Mouse (Mus musculus) C2C12 (cell line): ENCODE results near the gene Ss18l1. TPM values are rescaled to one million over a fixed set of nuclear protein-coding genes. Genes with fewer than 3 reads are reported as not detected.

Experiments
- H3K27me3 ChIP-seq: one replicate; pipeline ENCODE4 v1.6.1; 2011; ENCODE audit not compliant: control insufficient read depth, insufficient read depth, insufficient read length
- H3K36me3 ChIP-seq: one replicate; pipeline ENCODE4 v1.6.1; 2011; ENCODE audit not compliant: control insufficient read depth, insufficient read depth
- H3K4me3 ChIP-seq: one replicate; pipeline ENCODE4 v1.5.1; 2011; ENCODE audit warnings: mild to moderate bottlenecking, control low read depth; ENCODE audit not compliant: poor library complexity, insufficient read depth, severe bottlenecking
- H3K79me2 ChIP-seq: one replicate; pipeline ENCODE4 v1.6.1; 2011; ENCODE audit not compliant: control insufficient read depth, insufficient read depth
- H3K79me3 ChIP-seq: one replicate; pipeline ENCODE4 v1.6.1; 2011; ENCODE audit warnings: low read depth, control low read depth
- H3ac ChIP-seq: one replicate; pipeline ENCODE3; 2011; ENCODE audit warnings: low read depth; ENCODE audit not compliant: control insufficient read depth, insufficient read length
- CEBPB ChIP-seq: IDR thresholded peaks from one replicate; pipeline ENCODE4 v1.6.1; 2011; ENCODE audit warnings: low read depth, mild to moderate bottlenecking, control low read depth, moderate library complexity
- CTCF ChIP-seq: IDR thresholded peaks from one replicate; pipeline ENCODE4 v1.5.1; 2011; ENCODE audit not compliant: control insufficient read depth, insufficient read depth, insufficient read length
- FOSL1 ChIP-seq: IDR thresholded peaks from one replicate; pipeline ENCODE4 v1.8.0; 2011; ENCODE audit warnings: mild to moderate bottlenecking, low read length; ENCODE audit not compliant: poor library complexity, insufficient read depth, severe bottlenecking
- MAX ChIP-seq: IDR thresholded peaks from one replicate; pipeline ENCODE4 v1.6.1; 2011; ENCODE audit warnings: mild to moderate bottlenecking, control low read depth
- MYOD1 ChIP-seq: IDR thresholded peaks from one replicate; pipeline ENCODE4 v1.6.1; 2011; ENCODE audit warnings: low read depth; ENCODE audit not compliant: control insufficient read depth, insufficient read length
- MYOG ChIP-seq: IDR thresholded peaks from one replicate; pipeline ENCODE4 v1.6.1; 2011; ENCODE audit not compliant: control insufficient read depth, insufficient read length; ENCODE audit errors: extremely low read depth
- USF1 ChIP-seq: IDR thresholded peaks from one replicate; pipeline ENCODE4 v1.6.1; 2011; ENCODE audit warnings: low read depth, mild to moderate bottlenecking, control low read depth, moderate library complexity
- polyA plus RNA-seq: library from polyadenylated mRNA; unstranded; fragments of >200 nt; fragmentation: generic; extraction: Trizol; gene quantifications from one replicate; pipeline ENCODE4 v1.2.1, GENCODE M21; 2012; ENCODE audit warnings: missing spikeins

Gene Ss18l1
- polyA plus RNA-seq, 1 experiment: 0.96 TPM

GRCm38 (mm10) chr2:180105441-180106190, 63.3 kb downstream of the Ss18l1 start:
- no peak for TF ChIP-seq CEBPB
- no peak for TF ChIP-seq MAX
- no peak for TF ChIP-seq USF1
- TF ChIP-seq MYOG: no peak
- no peak for TF ChIP-seq MYOD1
- TF ChIP-seq FOSL1: no peak
- no peak for TF ChIP-seq CTCF
- Histone ChIP-seq H3K36me3 (no peaks in the 10 kb centered on the region), H3K79me3 (no peaks in the 10 kb centered on the region), H3K4me3 (no peak overlapping the region), H3K79me2 (no peaks in the 10 kb centered on the region), H3K27me3 (peaks cover 60% of the 10 kb centered on the region), H3ac (no peak overlapping the region)

- Histone ChIP-seq H3K27me3 (peaks cover 50% of the 10 kb centered on the region), H3ac (no peak overlapping the region), H3K4me3 (no peak overlapping the region), H3K36me3 (no peaks in the 10 kb centered on the region), H3K79me3 (no peaks in the 10 kb centered on the region), H3K79me2 (no peaks in the 10 kb centered on the region)
- no peak for TF ChIP-seq MYOG
- no peak for TF ChIP-seq MAX
- no peak for TF ChIP-seq CTCF
- no peak for TF ChIP-seq USF1
- no peak for TF ChIP-seq MYOD1
These were observed 64.8 kb downstream of the Ss18l1 start for GRCm38 (mm10) chr2:180107081-180107480.

- TF ChIP-seq CTCF (no peak), USF1 (no peak), MYOD1 (no peak), CEBPB (no peak), MAX (no peak), FOSL1 (no peak), MYOG (no peak)
- H3K79me2 ChIP-seq: no peaks in the 10 kb centered on the region
- no peak overlapping the region for H3K4me3 ChIP-seq
- no peaks in the 10 kb centered on the region for H3K79me3 ChIP-seq
- H3ac ChIP-seq: no peak overlapping the region
- H3K27me3 ChIP-seq: peaks cover 38% of the 10 kb centered on the region
- H3K36me3 ChIP-seq: no peaks in the 10 kb centered on the region
These were observed 66.0 kb downstream of the Ss18l1 start for GRCm38 (mm10) chr2:180108285-180108684.

- no peak overlapping the region for H3K4me3 ChIP-seq
- H3K79me2 ChIP-seq: no peaks in the 10 kb centered on the region
- H3K79me3 ChIP-seq: no peaks in the 10 kb centered on the region
- TF ChIP-seq MYOG (no peak), FOSL1 (no peak), MYOD1 (no peak), CEBPB (no peak), CTCF (no peak), USF1 (no peak), MAX (no peak)
- H3ac ChIP-seq: peak overlapping the region; percentile 5
- peaks cover 9% of the 10 kb centered on the region for H3K27me3 ChIP-seq
- H3K36me3 ChIP-seq: no peaks in the 10 kb centered on the region
These were observed 71.9 kb downstream of the Ss18l1 start for GRCm38 (mm10) chr2:180113909-180114890.

GRCm38 (mm10) chr2:180115279-180115678, 73.0 kb downstream of the Ss18l1 start:
- Histone ChIP-seq H3ac (no peak overlapping the region), H3K4me3 (no peak overlapping the region), H3K79me2 (no peaks in the 10 kb centered on the region), H3K27me3 (peaks cover 5% of the 10 kb centered on the region), H3K79me3 (no peaks in the 10 kb centered on the region), H3K36me3 (no peaks in the 10 kb centered on the region)
- peak; percentile 36 for TF ChIP-seq MAX
- no peak for TF ChIP-seq CEBPB

- no peaks in the 10 kb centered on the region for H3K79me3 ChIP-seq
- peaks cover 4% of the 10 kb centered on the region for H3K27me3 ChIP-seq
- TF ChIP-seq FOSL1 (no peak), USF1 (peak; percentile 8)
- no peaks in the 10 kb centered on the region for H3K79me2 ChIP-seq
- H3K4me3 ChIP-seq: no peak overlapping the region
- H3ac ChIP-seq: no peak overlapping the region
- H3K36me3 ChIP-seq: no peaks in the 10 kb centered on the region
These were observed 73.8 kb downstream of the Ss18l1 start for GRCm38 (mm10) chr2:180116081-180116493.
